Mouse (Mus musculus) MEL (cell line): ENCODE measurements around the gene AU021092. TPM values are rescaled to one million over a fixed set of nuclear protein-coding genes. Genes with fewer than 3 reads are reported as not detected.

Experiments used
- DNase-seq: peaks from one replicate; pipeline ENCODE4 v3.0.0; 2011; ENCODE audit warnings: low read depth, low spot score
- H3K27ac ChIP-seq: 2 replicates; pipeline ENCODE4 v1.5.1; 2012; ENCODE audit warnings: low read depth, mild to moderate bottlenecking, control low read depth, low read length, moderate library complexity; ENCODE audit not compliant: control insufficient read depth
- H3K27me3 ChIP-seq, 2 experiments: fragments of 150-350 bp in 1 of 2; sonication (generic) in 1 of 2; 2 replicates each; pipeline ENCODE4 v1.6.1; 2012; ENCODE audit warnings: low read length in 2 of 2, mild to moderate bottlenecking in 2 of 2, improper control_type of control experiment in 1 of 2, moderate library complexity in 1 of 2; ENCODE audit not compliant: insufficient read depth in 2 of 2, control insufficient read depth in 1 of 2
- H3K36me3 ChIP-seq, 2 experiments: 2 replicates each; pipeline ENCODE4 v1.6.1; 2012 to 2014; ENCODE audit warnings: low read length in 2 of 2, improper control_type of control experiment in 1 of 2, inconsistent platforms in 1 of 2, mild to moderate bottlenecking in 1 of 2; ENCODE audit not compliant: insufficient read depth in 2 of 2, control insufficient read depth in 1 of 2
- H3K4me1 ChIP-seq, 2 experiments: fragments of 150-350 bp in 1 of 2; sonication (generic) in 1 of 2; 2 replicates each; pipeline ENCODE4 v1.6.1; 2012; ENCODE audit warnings: low read length in 2 of 2, improper control_type of control experiment in 1 of 2, mild to moderate bottlenecking in 1 of 2; ENCODE audit not compliant: insufficient read depth in 2 of 2, control insufficient read depth in 1 of 2
- H3K4me3 ChIP-seq, 2 experiments: fragments of 150-350 bp in 1 of 2; sonication (generic) in 1 of 2; 2 replicates each; pipeline ENCODE4 v1.5.1; 2012; ENCODE audit warnings: low read depth in 2 of 2, low read length in 2 of 2, mild to moderate bottlenecking in 2 of 2, moderate library complexity in 2 of 2, control low read depth in 1 of 2, improper control_type of control experiment in 1 of 2; ENCODE audit not compliant: control insufficient read depth in 1 of 2, insufficient read depth in 1 of 2
- H3K79me2 ChIP-seq: 2 replicates; pipeline ENCODE4 v1.6.1; 2012; ENCODE audit warnings: mild to moderate bottlenecking, low read length, moderate library complexity; ENCODE audit not compliant: control insufficient read depth, poor library complexity, insufficient read depth
- H3K9ac ChIP-seq: 2 replicates; pipeline ENCODE4 v1.6.1; 2012; ENCODE audit warnings: low read depth, mild to moderate bottlenecking, control low read depth, low read length, moderate library complexity; ENCODE audit not compliant: control insufficient read depth, poor library complexity, severe bottlenecking
- H3K9me3 ChIP-seq: fragments of 150-350 bp; sonication (generic); replicated peaks from 2 replicates; pipeline ENCODE4 v1.6.1; 2012; ENCODE audit warnings: mild to moderate bottlenecking, low read length, improper control_type of control experiment, moderate library complexity; ENCODE audit not compliant: insufficient read depth
- BHLHE40 ChIP-seq: IDR thresholded peaks from 2 replicates; pipeline ENCODE4 v1.6.1; 2012; ENCODE audit warnings: low read depth, mild to moderate bottlenecking, inconsistent platforms, low read length, improper control_type of control experiment, borderline replicate concordance
- CHD1 ChIP-seq: IDR thresholded peaks from 2 replicates; pipeline ENCODE4 v1.6.1; 2012; ENCODE audit warnings: low read depth, mild to moderate bottlenecking, inconsistent platforms, low read length, improper control_type of control experiment
- CHD2 ChIP-seq: IDR thresholded peaks from 2 replicates; pipeline ENCODE4 v1.6.1; 2011; ENCODE audit warnings: low read length, improper control_type of control experiment
- CTCF ChIP-seq, 3 experiments: IDR thresholded peaks in 2 of 3; conservative IDR thresholded peaks in 1 of 3; 2 replicates each; pipeline ENCODE4 v1.5.1; 2011 to 2012; ENCODE audit warnings: low read length in 3 of 3, low read depth in 2 of 3, mild to moderate bottlenecking in 2 of 3, improper control_type of control experiment in 1 of 3, inconsistent platforms in 1 of 3, mixed read lengths in 1 of 3, moderate library complexity in 1 of 3; ENCODE audit not compliant: control insufficient read depth in 1 of 3, insufficient read depth in 1 of 3, poor library complexity in 1 of 3, severe bottlenecking in 1 of 3
- E2F4 ChIP-seq: IDR thresholded peaks from 2 replicates; pipeline ENCODE4 v1.6.1; 2011; ENCODE audit warnings: low read depth, low read length, improper control_type of control experiment, borderline replicate concordance
- ELF1 ChIP-seq: IDR thresholded peaks from 2 replicates; pipeline ENCODE4 v1.6.1; 2014; ENCODE audit warnings: low read depth, mild to moderate bottlenecking, inconsistent platforms, low read length, improper control_type of control experiment, moderate library complexity
- EP300 ChIP-seq, 2 experiments: IDR thresholded peaks; 2 replicates each; pipeline ENCODE4 v1.6.1; 2011; ENCODE audit warnings: improper control_type of control experiment in 2 of 2, low read length in 2 of 2, low read depth in 1 of 2, mild to moderate bottlenecking in 1 of 2
- ETS1 ChIP-seq: IDR thresholded peaks from 2 replicates; pipeline ENCODE4 v1.6.1; 2012; ENCODE audit warnings: low read depth, mild to moderate bottlenecking, inconsistent platforms, low read length, improper control_type of control experiment, moderate library complexity
- GABPA ChIP-seq: IDR thresholded peaks from 2 replicates; pipeline ENCODE4 v1.6.1; 2012; ENCODE audit warnings: low read depth, mild to moderate bottlenecking, inconsistent platforms, low read length, improper control_type of control experiment, moderate library complexity
- HCFC1 ChIP-seq: IDR thresholded peaks from 2 replicates; pipeline ENCODE4 v1.6.1; 2012; ENCODE audit warnings: low read depth, mild to moderate bottlenecking, inconsistent platforms, low read length, improper control_type of control experiment, moderate library complexity
- JUND ChIP-seq: IDR thresholded peaks from 2 replicates; pipeline ENCODE4 v1.6.1; 2011; ENCODE audit warnings: low read depth, mild to moderate bottlenecking, improper control_type of control experiment, low read length
- KAT2A ChIP-seq: conservative IDR thresholded peaks from 2 replicates; pipeline ENCODE4 v1.6.1; 2012; ENCODE audit warnings: low read depth, low read length, improper control_type of control experiment, inconsistent platforms
- MAX ChIP-seq: IDR thresholded peaks from 2 replicates; pipeline ENCODE4 v1.6.1; 2011; ENCODE audit warnings: low read length, improper control_type of control experiment
- MAZ ChIP-seq: IDR thresholded peaks from 2 replicates; pipeline ENCODE4 v1.6.1; 2012; ENCODE audit warnings: low read depth, mild to moderate bottlenecking, inconsistent platforms, low read length, improper control_type of control experiment
- MEF2A ChIP-seq: IDR thresholded peaks from 2 replicates; pipeline ENCODE4 v1.6.1; 2014; ENCODE audit warnings: low read depth, mild to moderate bottlenecking, inconsistent platforms, low read length, improper control_type of control experiment; ENCODE audit not compliant: poor library complexity, insufficient replicate concordance, severe bottlenecking; ENCODE audit errors: extremely low read depth
- MYB ChIP-seq: IDR thresholded peaks from 2 replicates; pipeline ENCODE4 v1.6.1; 2011; ENCODE audit warnings: mild to moderate bottlenecking, low read depth, low read length, improper control_type of control experiment
- MYC ChIP-seq: IDR thresholded peaks from 2 replicates; pipeline ENCODE4 v1.6.1; 2011; ENCODE audit warnings: low read depth, mild to moderate bottlenecking, low read length, improper control_type of control experiment, moderate library complexity
- NELFE ChIP-seq: IDR thresholded peaks from 2 replicates; pipeline ENCODE4 v1.6.1; 2011; ENCODE audit warnings: low read depth, low read length, improper control_type of control experiment
- POLR2AphosphoS5 ChIP-seq: IDR thresholded peaks from 2 replicates; pipeline ENCODE4 v1.6.1; 2012; ENCODE audit warnings: low read depth, borderline replicate concordance, mild to moderate bottlenecking, inconsistent platforms, low read length, moderate library complexity, mixed read lengths
- RAD21 ChIP-seq: IDR thresholded peaks from 2 replicates; pipeline ENCODE4 v1.6.1; 2011; ENCODE audit warnings: mild to moderate bottlenecking, low read depth, low read length, improper control_type of control experiment
- RCOR1 ChIP-seq: IDR thresholded peaks from 2 replicates; pipeline ENCODE4 v1.6.1; 2012; ENCODE audit warnings: low read depth, mild to moderate bottlenecking, inconsistent platforms, low read length, improper control_type of control experiment
- SIN3A ChIP-seq: IDR thresholded peaks from 2 replicates; pipeline ENCODE4 v1.6.1; 2012; ENCODE audit warnings: low read length, improper control_type of control experiment, inconsistent platforms
- TAL1 ChIP-seq: IDR thresholded peaks from 2 replicates; pipeline ENCODE4 v1.6.1; 2012; ENCODE audit warnings: mild to moderate bottlenecking, inconsistent platforms, low read length, moderate library complexity, mixed read lengths
- TBP ChIP-seq: IDR thresholded peaks from 2 replicates; pipeline ENCODE4 v1.8.0; 2011; ENCODE audit warnings: low read depth, low read length, improper control_type of control experiment
- TCF12 ChIP-seq: IDR thresholded peaks from 2 replicates; pipeline ENCODE4 v1.6.1; 2014; ENCODE audit warnings: low read depth, mild to moderate bottlenecking, inconsistent platforms, low read length, improper control_type of control experiment, moderate library complexity
- USF2 ChIP-seq, 2 experiments: IDR thresholded peaks; 2 replicates each; pipeline ENCODE4 v1.6.1; 2011 to 2012; ENCODE audit warnings: improper control_type of control experiment in 2 of 2, low read length in 2 of 2, borderline replicate concordance in 1 of 2, inconsistent platforms in 1 of 2, low read depth in 1 of 2, mild to moderate bottlenecking in 1 of 2; ENCODE audit not compliant: insufficient read depth in 1 of 2
- ZC3H11A ChIP-seq: IDR thresholded peaks from 2 replicates; pipeline ENCODE4 v1.6.1; 2012; ENCODE audit warnings: low read depth, mild to moderate bottlenecking, inconsistent platforms, low read length, improper control_type of control experiment
- ZMIZ1 ChIP-seq: IDR thresholded peaks from 2 replicates; pipeline ENCODE4 v1.6.1; 2012; ENCODE audit warnings: low read depth, mild to moderate bottlenecking, inconsistent platforms, low read length, improper control_type of control experiment, moderate library complexity
- ZNF384 ChIP-seq: IDR thresholded peaks from 2 replicates; pipeline ENCODE4 v1.6.1; 2012; ENCODE audit warnings: low read depth, mild to moderate bottlenecking, inconsistent platforms, low read length, improper control_type of control experiment
- polyA plus RNA-seq, 2 experiments: library from polyadenylated mRNA; stranded (reverse) in 1 of 2; unstranded in 1 of 2; fragments of >175 nt in 1 of 2; fragments of >200 nt in 1 of 2; gene quantifications; 2 replicates each; pipeline versions ENCODE4 v1.2.1 to v1.2.4; 2012; ENCODE audit warnings: low replicate concordance in 2 of 2, low read depth in 1 of 2; ENCODE audit not compliant: insufficient read length in 2 of 2, insufficient read depth in 1 of 2, missing spikeins in 1 of 2
- total RNA-seq: library from RNA; depleted of rRNA; stranded (reverse); fragments of 300-350 nt; gene quantifications from 2 replicates; pipeline ENCODE4 v1.2.3, GENCODE M21; 2012

AU021092 gene
- total and polyA plus RNA-seq, 3 experiments: not detected

DNA sequence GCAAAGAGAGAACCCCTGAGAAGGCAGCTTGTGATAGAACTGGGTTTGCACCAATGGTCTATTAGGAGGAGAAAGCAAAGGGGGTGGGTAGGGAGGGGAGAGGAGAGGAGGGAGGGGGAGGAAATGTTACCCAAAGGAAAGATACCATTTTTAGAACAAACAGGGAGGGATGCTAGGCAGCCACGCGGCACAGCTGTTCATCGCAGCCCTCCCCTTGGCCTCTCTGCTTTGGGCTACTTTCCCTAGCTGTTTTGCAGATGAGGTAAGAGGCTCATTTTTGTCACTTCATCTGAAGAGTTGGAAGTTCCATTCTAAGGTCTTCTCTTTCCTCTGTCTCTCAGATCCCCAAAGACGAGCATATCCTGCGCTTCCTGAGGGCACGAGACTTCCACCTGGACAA is 49.5 kb downstream of the AU021092 start:
- no peak for TF ChIP-seq MEF2A
- no peak for TF ChIP-seq CTCF (IDR thresholded peaks at IDR 0.05 in 2 of 3, conservative IDR thresholded peaks at IDR 0.05 in 1 of 3; ENCODE audit: control insufficient read depth in 1 of 3, insufficient read depth in 1 of 3, low read depth in 2 of 3, low read length in 3 of 3, poor library complexity in 1 of 3, severe bottlenecking in 1 of 3)
- no peak for TF ChIP-seq SIN3A
- no peak for TF ChIP-seq ELF1
- no peak for TF ChIP-seq ETS1
- no peak for TF ChIP-seq MYB
- TF ChIP-seq ZC3H11A: no peak
- no peak for TF ChIP-seq RCOR1
- no peak for TF ChIP-seq E2F4
- TF ChIP-seq ZMIZ1: no peak
- TF ChIP-seq POLR2AphosphoS5: no peak
- TF ChIP-seq MAZ: no peak
- no peak for TF ChIP-seq TCF12
- no peak for TF ChIP-seq HCFC1
- TF ChIP-seq CHD1: no peak
- no peak for TF ChIP-seq ZNF384
- TF ChIP-seq RAD21: no peak
- TF ChIP-seq EP300 (IDR thresholded peaks at IDR 0.05; ENCODE audit: low read depth in 1 of 2, low read length in 2 of 2): no peak
- no peak for TF ChIP-seq JUND
- no peaks in the 10 kb centered on the region for H3K36me3 ChIP-seq
- H3K9me3 ChIP-seq: no peaks in the 10 kb centered on the region
- H3K79me2 ChIP-seq: no peaks in the 10 kb centered on the region
- no peak overlapping the region for H3K4me3 ChIP-seq
- no peak overlapping the region for H3K27ac ChIP-seq
- no peak overlapping the region for H3K9ac ChIP-seq
- H3K4me1 ChIP-seq: no peaks in the 10 kb centered on the region
- peaks cover 0 to 1% of the 10 kb centered on the region in 2 experiments; a peak in 1 of 4 replicates for H3K27me3 ChIP-seq
- DNase-seq: no peak

DNA sequence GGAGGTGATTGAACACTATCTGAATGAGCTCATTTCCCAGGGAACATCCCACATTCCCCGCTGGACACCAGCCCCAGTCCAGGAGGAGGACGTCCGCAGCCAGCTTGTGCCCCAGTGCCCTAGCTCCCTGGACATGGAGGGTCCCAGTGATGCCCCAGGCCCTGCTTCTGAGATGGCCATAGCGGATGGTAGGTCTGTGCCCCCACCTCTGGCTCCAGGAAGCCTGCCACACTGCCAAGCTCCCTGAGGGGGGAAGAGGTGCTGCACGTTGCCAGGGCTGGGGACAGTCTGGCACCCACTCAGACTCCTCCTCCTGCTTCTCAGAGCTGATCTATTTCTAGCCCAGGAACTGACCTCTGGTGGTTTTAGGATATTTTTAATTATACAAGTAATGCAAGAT is 53.3 kb downstream of the AU021092 start:
- Histone ChIP-seq H3K79me2 (no peaks in the 10 kb centered on the region), H3K36me3 (no peaks in the 10 kb centered on the region), H3K9ac (no peak overlapping the region), H3K9me3 (no peaks in the 10 kb centered on the region), H3K27me3 (peaks cover 0 to 1% of the 10 kb centered on the region in 2 experiments; a peak in 1 of 4 replicates), H3K27ac (no peak overlapping the region), H3K4me3 (no peak overlapping the region), H3K4me1 (no peaks in the 10 kb centered on the region)
- TF ChIP-seq MEF2A (no peak), ZNF384 (no peak), MAX (no peak), GABPA (no peak), E2F4 (no peak), HCFC1 (no peak), MYC (no peak), POLR2AphosphoS5 (no peak), ETS1 (no peak), BHLHE40 (no peak), KAT2A (no peak), NELFE (no peak), ZC3H11A (no peak), TAL1 (no peak), CHD2 (no peak), MAZ (no peak), JUND (no peak), ELF1 (no peak), USF2 (IDR thresholded peaks at IDR 0.05; ENCODE audit: borderline replicate concordance in 1 of 2, insufficient read depth in 1 of 2, low read depth in 1 of 2, low read length in 2 of 2) (no peak), TBP (no peak)
- DNase-seq: no peak
